ENCODE assay signal across 27 mouse cellular contexts in genomic region chr2:35484102-35484501, GRCm38 (mm10).
"Had no signal": no experiment of that assay in that cellular context is flagged by ENCODE, and none has a peak within 500 bp of the region (broad histone marks: within the 10 kb centered on the region; RNA-seq: fewer than 3 reads in every experiment).

No protein-coding gene starts in this region.

- H3K4me2 ChIP-seq: embryonic facial prominence, embryonic 12.5 days; embryonic facial prominence, embryonic 13.5 days; embryonic facial prominence, embryonic 15.5 days; forebrain, embryonic 12.5 days; forebrain, embryonic 13.5 days; forebrain, embryonic 15.5 days had no signal

- ATAC-seq: forebrain, embryonic 13.5 days; forebrain, embryonic 14.5 days; forebrain, embryonic 15.5 days; forebrain, embryonic 16.5 days; forebrain, postnatal 0 days had no signal

- DNase-seq: cerebellum, adult 8-10 months; cerebellum, adult 9-10 months; cerebellum, adult 9-11 months; cerebellum, postnatal 14 days; cerebellum, postnatal 25 days; cerebellum, postnatal 36 days; embryo, embryonic 11 days; forebrain, postnatal 0 days; gastrocnemius, adult 2 months; gastrocnemius, postnatal 10 days; gastrocnemius, postnatal 14 days; gastrocnemius, postnatal 25 days; gastrocnemius, postnatal 36 days; heart, adult 11 months; heart, adult 18-20 months; heart, adult 2 months had no signal

- H3K36me3 ChIP-seq: embryonic facial prominence, embryonic 10.5 days; embryonic facial prominence, embryonic 12.5 days; embryonic facial prominence, embryonic 13.5 days; embryonic facial prominence, embryonic 15.5 days; forebrain, embryonic 10.5 days; forebrain, embryonic 12.5 days; forebrain, embryonic 15.5 days had no signal

- H3K9me3 ChIP-seq: embryonic facial prominence, embryonic 10.5 days; embryonic facial prominence, embryonic 12.5 days; embryonic facial prominence, embryonic 13.5 days; embryonic facial prominence, embryonic 15.5 days; forebrain, embryonic 10.5 days; forebrain, embryonic 12.5 days; forebrain, embryonic 13.5 days; forebrain, embryonic 15.5 days had no signal

- H3K4me3 ChIP-seq: embryonic facial prominence, embryonic 10.5 days; embryonic facial prominence, embryonic 12.5 days; embryonic facial prominence, embryonic 13.5 days; embryonic facial prominence, embryonic 15.5 days; erythroblast, embryonic 14.5 days; forebrain, embryonic 10.5 days; forebrain, embryonic 12.5 days; forebrain, embryonic 13.5 days; forebrain, embryonic 15.5 days; gastrocnemius, adult 2 months; heart, adult 2 months had no signal

- H3K27me3 ChIP-seq: embryonic facial prominence, embryonic 12.5 days; embryonic facial prominence, embryonic 13.5 days; embryonic facial prominence, embryonic 15.5 days; forebrain, embryonic 12.5 days; forebrain, embryonic 13.5 days; forebrain, embryonic 15.5 days had no signal

- H3K9ac ChIP-seq: embryonic facial prominence, embryonic 12.5 days; embryonic facial prominence, embryonic 13.5 days; embryonic facial prominence, embryonic 15.5 days; forebrain, embryonic 12.5 days; forebrain, embryonic 13.5 days; forebrain, embryonic 15.5 days; forebrain, postnatal 0 days had no signal

- H3K27ac ChIP-seq: embryonic facial prominence, embryonic 10.5 days; embryonic facial prominence, embryonic 12.5 days; embryonic facial prominence, embryonic 13.5 days; embryonic facial prominence, embryonic 15.5 days; forebrain, embryonic 10.5 days; forebrain, embryonic 12.5 days; forebrain, embryonic 13.5 days; forebrain, embryonic 15.5 days; gastrocnemius, adult 2 months; heart, adult 2 months had no signal

- H3K4me1 ChIP-seq: embryonic facial prominence, embryonic 12.5 days had no signal
